Mouse (Mus musculus) liver, embryonic 15.5 days (tissue): ENCODE measurements around the gene Fam135a. TPM values are rescaled to one million over a fixed set of nuclear protein-coding genes. Genes with fewer than 3 reads are reported as not detected.
A peak's percentile ranks its signal among the peaks of the same experiment; 100 is the strongest.
"Not testable (repeated sequence)": the region's sequence is repeated elsewhere in the genome, so short reads cannot be mapped to it uniquely, and the experiment has no call there.

ENCODE experiments used
- ATAC-seq: fragments of 200-750 bp; cut with Nextera tagmentation; 2 replicates; pipeline ENCODE4 v1.8.0; 2017; ENCODE audit warnings: moderate number of reproducible peaks, mild to moderate bottlenecking, moderate library complexity; ENCODE audit not compliant: insufficient read depth
- H3K27ac ChIP-seq: fragments of 300-500 bp; sonication (generic); replicated peaks from 2 replicates; pipeline ENCODE4 v1.5.1; 2015; ENCODE audit warnings: mild to moderate bottlenecking, inconsistent platforms
- H3K27me3 ChIP-seq: fragments of 300-500 bp; sonication (generic); 2 replicates; pipeline ENCODE4 v1.6.1; 2015; ENCODE audit warnings: mild to moderate bottlenecking, inconsistent platforms
- H3K36me3 ChIP-seq: fragments of 300-500 bp; sonication (generic); replicated peaks from 2 replicates; pipeline ENCODE4 v1.6.1; 2015; ENCODE audit warnings: moderate library complexity, mild to moderate bottlenecking, inconsistent platforms
- H3K4me1 ChIP-seq: fragments of 300-500 bp; sonication (generic); replicated peaks from 2 replicates; pipeline ENCODE4 v1.6.1; 2015; ENCODE audit warnings: inconsistent platforms
- H3K4me2 ChIP-seq: fragments of 300-500 bp; sonication (generic); 2 replicates; pipeline ENCODE4 v1.6.1; 2015; ENCODE audit warnings: moderate library complexity, mild to moderate bottlenecking, inconsistent platforms
- H3K4me3 ChIP-seq: fragments of 300-500 bp; sonication (generic); replicated peaks from 2 replicates; pipeline ENCODE4 v1.5.1; 2015; ENCODE audit warnings: mild to moderate bottlenecking, inconsistent platforms
- H3K9ac ChIP-seq: fragments of 300-500 bp; sonication (generic); 2 replicates; pipeline ENCODE4 v1.6.1; 2015; ENCODE audit warnings: moderate library complexity, mild to moderate bottlenecking, inconsistent platforms
- H3K9me3 ChIP-seq: fragments of 300-500 bp; sonication (generic); replicated peaks from 2 replicates; pipeline ENCODE4 v1.6.1; 2016; ENCODE audit warnings: inconsistent platforms
- WGBS: fragments of 180-500 bp; shearing (Covaris S2); methylation state at CpG from one replicate; pipeline ENCODE4 v1.1.7; 2015; ENCODE audit warnings: mixed read lengths; ENCODE audit not compliant: insufficient replicate concordance; 5-methylcytosine and 5-hydroxymethylcytosine counted together
- polyA plus RNA-seq: library from polyadenylated mRNA; unstranded; fragments of >200 nt; fragmentation: Nextera tagmentation; extraction: Ambion mirVana; gene quantifications from 2 replicates; pipeline ENCODE4 v1.2.1, GENCODE M21; 2015

Gene Fam135a
- polyA plus RNA-seq, 1 experiment from 2014 or later, result 4.3 TPM

DNA sequence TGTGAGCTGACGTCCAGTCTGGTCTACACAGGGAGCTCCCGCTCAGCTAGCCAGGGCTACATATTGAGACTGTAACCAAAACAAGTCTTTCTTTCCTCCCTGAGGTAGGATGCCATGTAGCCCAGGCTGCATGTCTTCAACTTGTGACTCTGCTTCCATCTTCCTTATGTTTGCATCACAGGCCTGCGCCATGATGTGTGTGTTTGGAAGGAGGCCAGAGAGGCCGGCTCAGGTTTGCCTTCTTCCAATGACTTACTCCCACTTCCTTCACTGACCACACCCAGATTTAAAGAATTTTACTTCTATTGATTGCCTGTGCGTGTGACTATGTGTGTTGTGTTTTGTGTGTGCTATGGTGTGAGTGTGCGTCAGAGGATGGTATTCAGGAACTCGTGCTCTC, 101.3 kb downstream of the Fam135a start:
- no peak overlapping the region for H3K27ac ChIP-seq
- ATAC-seq, result no peak
- H3K36me3 ChIP-seq, result peaks cover 16% of the 10 kb centered on the region
- H3K4me3 ChIP-seq, result no peak overlapping the region
- WGBS, result 81% methylated on average over 7 of the region's 7 CpGs
- H3K27me3 ChIP-seq, result no peaks in the 10 kb centered on the region
- no peak overlapping the region for H3K4me2 ChIP-seq
- H3K9me3 ChIP-seq, result no peaks in the 10 kb centered on the region
- no peaks in the 10 kb centered on the region; the same call in 1 of the 2 replicates for H3K4me1 ChIP-seq
- H3K9ac ChIP-seq, result no peak overlapping the region

DNA sequence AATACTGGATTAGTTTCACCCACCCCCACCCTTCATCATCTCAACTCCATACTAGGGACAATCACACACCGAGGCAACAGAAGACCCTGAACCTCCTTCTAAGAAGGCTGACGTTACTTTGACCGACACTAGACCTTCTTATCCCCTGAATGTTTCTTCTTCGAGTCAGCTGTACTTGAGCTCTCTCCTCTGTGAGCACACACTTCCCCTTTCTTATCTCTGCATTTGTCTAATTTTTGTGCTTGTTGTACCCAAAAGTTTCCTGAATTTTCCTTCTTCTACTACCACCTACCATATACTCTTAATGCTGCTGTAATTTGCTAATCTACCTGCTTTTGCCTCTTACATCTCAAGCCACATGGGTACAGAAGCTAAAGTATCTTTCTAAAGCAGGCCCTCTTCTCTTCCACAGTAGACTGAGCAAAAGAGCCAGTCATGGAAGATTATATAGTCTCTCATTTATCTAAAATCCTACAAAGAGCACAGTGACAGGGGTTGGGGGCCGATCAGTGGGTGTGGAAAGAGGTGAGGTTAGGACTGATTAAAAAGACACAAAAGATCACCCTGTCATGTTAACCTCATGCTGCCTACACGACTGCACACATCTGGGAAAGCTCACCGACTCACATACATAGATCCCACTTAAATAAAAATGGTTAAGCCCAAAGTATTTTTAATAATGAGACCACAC, 101.9 kb downstream of the Fam135a start:
- Histone ChIP-seq H3K27me3 (no peaks in the 10 kb centered on the region), H3K9ac (no peak overlapping the region), H3K4me1 (no peaks in the 10 kb centered on the region; the same call in 1 of the 2 replicates), H3K4me2 (no peak overlapping the region), H3K4me3 (no peak overlapping the region), H3K9me3 (no peaks in the 10 kb centered on the region), H3K36me3 (peaks cover 16% of the 10 kb centered on the region), H3K27ac (no peak overlapping the region)
- ATAC-seq, result peak; percentile 51
- WGBS, result 33% methylated on average over 7 of the region's 7 CpGs

DNA sequence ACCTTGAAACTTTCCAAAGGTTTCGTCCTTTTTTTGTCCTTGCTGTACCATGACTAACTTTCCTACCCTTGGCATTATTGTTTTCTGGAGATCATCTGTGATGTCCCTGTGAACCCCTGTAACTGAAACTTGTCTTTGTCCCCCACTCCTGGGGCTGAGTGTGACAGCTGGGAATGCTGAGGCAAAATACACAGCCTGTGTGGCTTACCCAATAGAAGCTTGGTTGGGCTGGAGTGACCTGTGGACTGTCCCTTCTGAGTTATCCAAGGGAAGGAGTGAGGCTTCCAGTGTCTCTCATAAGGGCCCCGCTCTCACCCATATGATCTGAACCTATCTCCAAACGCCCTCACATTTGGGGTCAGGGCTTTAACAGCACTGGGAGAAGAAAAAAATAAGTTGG, 102.6 kb downstream of the Fam135a start:
- Histone ChIP-seq H3K4me2 (no peak overlapping the region), H3K36me3 (peaks cover 16% of the 10 kb centered on the region), H3K4me3 (no peak overlapping the region), H3K9me3 (no peaks in the 10 kb centered on the region), H3K27ac (no peak overlapping the region), H3K4me1 (no peaks in the 10 kb centered on the region; the same call in 1 of the 2 replicates), H3K9ac (no peak overlapping the region), H3K27me3 (no peaks in the 10 kb centered on the region)
- no peak for ATAC-seq
- 67% methylated on average over 3 of the region's 3 CpGs for WGBS

DNA sequence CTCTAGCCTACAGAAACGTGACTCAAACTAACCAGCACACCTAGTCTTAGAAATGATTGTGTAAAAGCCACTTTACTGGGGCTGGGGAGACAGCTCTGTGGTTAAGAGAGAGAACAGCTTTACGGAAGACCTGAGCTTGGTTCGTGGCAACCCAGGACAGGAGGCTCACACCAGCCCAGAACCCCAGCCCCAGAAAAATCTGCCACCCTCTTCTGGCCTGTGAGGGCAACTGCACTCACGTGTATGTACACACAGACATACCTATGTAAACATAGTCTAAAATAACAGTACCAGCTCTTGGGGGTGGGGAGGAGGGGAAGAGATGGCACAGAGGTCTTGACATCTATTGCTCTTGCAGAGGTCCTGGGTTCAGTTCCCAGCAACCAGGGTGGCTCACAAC, 104.7 kb downstream of the Fam135a start:
- Histone ChIP-seq H3K27me3 (no peaks in the 10 kb centered on the region), H3K9ac (no peak overlapping the region), H3K9me3 (no peaks in the 10 kb centered on the region), H3K4me1 (no peaks in the 10 kb centered on the region; the same call in 1 of the 2 replicates), H3K27ac (no peak overlapping the region), H3K4me2 (no peak overlapping the region), H3K4me3 (no peak overlapping the region), H3K36me3 (peaks cover 9% of the 10 kb centered on the region)
- 67% methylated on average over 4 of the region's 4 CpGs for WGBS
- ATAC-seq, result no peak

DNA sequence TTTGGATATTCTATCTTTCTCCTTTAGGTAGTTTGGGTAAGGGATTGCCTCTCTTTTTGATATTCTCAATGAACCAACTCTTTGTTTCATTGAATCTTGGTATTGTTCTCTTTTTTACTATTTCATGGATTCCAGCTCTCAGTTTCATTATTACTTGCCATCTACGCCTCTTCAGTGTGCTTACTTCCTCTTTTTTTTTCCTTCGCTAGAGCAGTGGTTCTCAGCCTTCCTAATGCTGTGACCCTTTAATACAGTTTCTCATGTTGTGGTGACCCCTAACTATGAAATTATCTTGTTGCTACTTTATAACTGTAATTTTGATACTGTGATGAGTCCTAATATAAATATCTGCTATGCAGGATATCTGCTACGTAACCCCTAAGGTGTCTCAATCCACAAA, 117.0 kb downstream of the Fam135a start:
- Histone ChIP-seq H3K9me3 (no peaks in the 10 kb centered on the region), H3K27me3 (no peaks in the 10 kb centered on the region), H3K27ac (no peak overlapping the region), H3K36me3 (no peaks in the 10 kb centered on the region), H3K4me3 (no peak overlapping the region), H3K4me2 (no peak overlapping the region), H3K9ac (no peak overlapping the region), H3K4me1 (no peaks in the 10 kb centered on the region)
- ATAC-seq, result no peak
- WGBS, result 33% methylated on average over 3 of the region's 3 CpGs

DNA sequence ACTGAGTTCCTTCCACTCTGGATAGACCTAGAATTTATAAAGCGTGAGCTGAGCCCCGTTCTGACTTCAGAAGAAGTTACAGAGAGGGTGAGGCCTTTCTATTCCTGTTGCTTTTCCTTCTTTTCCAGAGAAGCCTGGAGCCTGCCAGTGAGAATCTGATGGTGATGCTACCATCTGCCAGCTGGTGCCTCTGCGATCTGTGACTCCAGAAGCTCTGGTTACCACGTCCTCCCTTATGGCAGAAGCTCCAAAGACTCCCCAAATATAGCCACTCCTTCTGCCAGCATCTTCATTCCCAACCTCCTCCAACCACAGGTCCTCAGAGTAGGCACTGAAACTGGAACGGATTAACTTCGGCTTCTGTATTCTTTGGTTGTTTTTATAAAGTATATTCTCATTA, 121.9 kb downstream of the Fam135a start:
- Histone ChIP-seq H3K4me3 (no peak overlapping the region), H3K4me1 (no peaks in the 10 kb centered on the region), H3K4me2 (no peak overlapping the region), H3K27me3 (no peaks in the 10 kb centered on the region), H3K36me3 (no peaks in the 10 kb centered on the region), H3K9me3 (no peaks in the 10 kb centered on the region), H3K9ac (no peak overlapping the region), H3K27ac (no peak overlapping the region)
- 62% methylated on average over 6 of the region's 6 CpGs for WGBS
- ATAC-seq, result no peak

DNA sequence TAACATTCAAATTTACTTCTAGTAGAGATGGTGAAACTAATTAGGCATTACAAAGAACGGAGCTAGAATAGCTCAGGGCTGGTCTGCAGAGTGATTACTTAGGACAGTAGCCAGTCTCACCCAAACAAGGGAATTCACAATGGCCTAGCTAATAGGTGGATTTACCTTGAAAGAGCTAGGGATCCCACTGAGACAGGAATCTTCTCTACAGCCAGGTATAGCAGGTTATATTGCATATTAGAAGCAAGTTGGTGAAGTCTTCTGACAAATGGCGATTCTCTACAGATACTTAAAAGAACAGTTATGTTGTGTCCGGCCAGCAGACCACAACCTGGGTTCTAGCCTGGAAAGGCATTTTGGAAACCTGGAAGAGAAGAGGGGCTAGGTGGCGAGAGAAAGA, 129.0 kb downstream of the Fam135a start:
- H3K4me3 ChIP-seq, H3K9ac ChIP-seq, H3K4me1 ChIP-seq, H3K36me3 ChIP-seq, H3K9me3 ChIP-seq, H3K4me2 ChIP-seq, H3K27me3 ChIP-seq, ATAC-seq, H3K27ac ChIP-seq: not testable (repeated sequence)
- 72% methylated on average over 4 of the region's 4 CpGs for WGBS

DNA sequence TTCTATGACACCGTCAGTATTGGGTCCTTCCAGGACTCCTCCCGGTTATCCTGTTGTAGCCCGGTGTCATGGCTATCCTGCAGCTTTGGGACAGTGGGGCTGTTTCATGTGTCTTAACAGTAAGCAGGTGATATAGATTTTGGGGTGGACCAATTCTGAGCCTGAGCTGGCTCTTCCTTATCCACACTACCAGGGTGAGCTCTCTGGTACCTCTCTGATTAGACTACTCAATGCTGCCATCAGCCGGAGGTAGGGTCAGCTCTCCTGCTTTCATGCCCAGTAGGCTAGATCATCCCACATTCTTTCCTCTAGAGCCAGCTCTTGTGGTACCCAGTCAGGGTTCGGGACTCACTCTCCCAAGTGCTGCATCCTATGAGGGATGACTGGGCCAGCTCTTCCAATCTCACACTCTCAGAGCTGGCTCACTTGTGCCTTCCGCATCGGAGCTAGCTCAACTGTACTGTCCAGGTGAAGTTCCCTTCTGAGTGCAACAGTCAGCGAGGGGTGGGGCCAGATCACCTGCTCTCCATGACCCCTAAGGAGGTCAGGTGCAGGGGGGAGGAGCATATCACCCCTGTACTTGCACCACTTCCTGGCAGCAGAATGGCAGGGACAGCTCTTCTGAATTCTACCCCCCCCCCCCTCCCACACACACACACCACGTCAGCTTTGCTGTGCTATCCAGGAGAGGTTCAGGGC, 132.0 kb downstream of the Fam135a start:
- 71% methylated on average over 9 of the region's 9 CpGs for WGBS
- Histone ChIP-seq H3K36me3 (no peaks in the 10 kb centered on the region), H3K4me3 (no peak overlapping the region), H3K9me3 (no peaks in the 10 kb centered on the region), H3K27ac (no peak overlapping the region), H3K4me1 (peaks cover 2% of the 10 kb centered on the region; the same call in 1 of the 2 replicates), H3K4me2 (no peak overlapping the region), H3K27me3 (no peaks in the 10 kb centered on the region), H3K9ac (no peak overlapping the region)
- ATAC-seq, result no peak

DNA sequence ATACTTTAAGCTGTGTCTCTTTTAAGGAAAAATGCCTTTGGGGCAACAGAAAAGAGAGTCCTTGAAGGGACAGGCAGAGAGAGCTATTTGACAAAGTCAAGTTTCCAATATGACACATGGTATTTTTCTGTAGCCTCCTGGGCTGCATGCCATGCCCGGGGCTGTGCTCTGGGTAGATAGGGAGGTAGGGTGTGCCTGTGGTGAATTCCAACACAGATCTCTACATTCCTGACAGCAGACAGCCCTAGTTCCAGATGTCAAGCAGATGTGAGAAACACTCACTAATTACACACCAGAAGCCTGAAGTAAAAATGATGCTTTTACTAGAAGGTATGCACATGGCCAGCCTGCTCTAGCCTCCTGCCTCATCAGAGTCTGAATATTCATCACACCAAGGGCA, 133.9 kb downstream of the Fam135a start:
- peaks cover 2% of the 10 kb centered on the region; the same call in 1 of the 2 replicates for H3K4me1 ChIP-seq
- H3K36me3 ChIP-seq, result no peaks in the 10 kb centered on the region
- no peak overlapping the region for H3K4me2 ChIP-seq
- H3K9ac ChIP-seq, result no peak overlapping the region
- WGBS, result 33% methylated on average over 1 of the region's 1 CpGs
- no peaks in the 10 kb centered on the region for H3K27me3 ChIP-seq
- H3K27ac ChIP-seq, result no peak overlapping the region
- no peaks in the 10 kb centered on the region for H3K9me3 ChIP-seq
- peak; percentile 87 for ATAC-seq
- H3K4me3 ChIP-seq, result no peak overlapping the region
